Mouse (Mus musculus): ENCODE measurements around the gene Gde1. TPM values are rescaled to one million over a fixed set of nuclear protein-coding genes. Genes with fewer than 3 reads are reported as not detected.
A peak's percentile ranks its signal among the peaks of the same experiment; 100 is the strongest.

Gde1 gene
- polyA plus RNA-seq, 1 experiment from 2014 or later = 87.9 TPM

DNA sequence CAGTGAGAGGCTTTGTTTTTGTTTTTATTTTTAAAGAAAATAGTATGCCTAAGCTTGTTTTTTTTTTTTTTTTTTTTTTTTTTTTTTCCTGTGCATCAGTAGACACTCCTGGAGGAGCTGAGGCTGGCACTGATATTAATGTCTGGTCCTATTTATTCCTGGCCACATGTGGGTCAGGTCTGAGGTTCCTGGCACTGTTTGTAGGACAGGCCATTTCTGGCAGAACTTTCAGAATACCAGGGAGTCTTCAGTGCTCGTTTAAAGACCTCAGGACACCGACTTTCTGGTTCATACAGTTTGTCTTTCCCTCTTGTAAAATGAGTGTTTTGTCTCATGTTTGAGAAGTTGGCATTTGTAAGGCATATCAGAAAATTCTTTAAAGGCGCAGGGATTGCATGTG lies 26.2 kb upstream of the Gde1 start:
- H3K27ac ChIP-seq (replicated peaks) = no peak overlapping the region
- H3K27me3 ChIP-seq = no peaks in the 10 kb centered on the region
- WGBS = 86% methylated on average over 3 of the region's 3 CpGs
- peaks cover 59% of the 10 kb centered on the region for H3K36me3 ChIP-seq
- no peaks in the 10 kb centered on the region for H3K9me3 ChIP-seq (replicated peaks)
- no peak for ATAC-seq (ENCODE audit: insufficient number of reproducible peaks, low FRiP score, low TSS enrichment, low read depth)
- no peak overlapping the region for H3K9ac ChIP-seq
- H3K4me2 ChIP-seq (replicated peaks) = no peak overlapping the region
- H3K4me1 ChIP-seq = no peaks in the 10 kb centered on the region
- no peak overlapping the region for H3K4me3 ChIP-seq (replicated peaks)

DNA sequence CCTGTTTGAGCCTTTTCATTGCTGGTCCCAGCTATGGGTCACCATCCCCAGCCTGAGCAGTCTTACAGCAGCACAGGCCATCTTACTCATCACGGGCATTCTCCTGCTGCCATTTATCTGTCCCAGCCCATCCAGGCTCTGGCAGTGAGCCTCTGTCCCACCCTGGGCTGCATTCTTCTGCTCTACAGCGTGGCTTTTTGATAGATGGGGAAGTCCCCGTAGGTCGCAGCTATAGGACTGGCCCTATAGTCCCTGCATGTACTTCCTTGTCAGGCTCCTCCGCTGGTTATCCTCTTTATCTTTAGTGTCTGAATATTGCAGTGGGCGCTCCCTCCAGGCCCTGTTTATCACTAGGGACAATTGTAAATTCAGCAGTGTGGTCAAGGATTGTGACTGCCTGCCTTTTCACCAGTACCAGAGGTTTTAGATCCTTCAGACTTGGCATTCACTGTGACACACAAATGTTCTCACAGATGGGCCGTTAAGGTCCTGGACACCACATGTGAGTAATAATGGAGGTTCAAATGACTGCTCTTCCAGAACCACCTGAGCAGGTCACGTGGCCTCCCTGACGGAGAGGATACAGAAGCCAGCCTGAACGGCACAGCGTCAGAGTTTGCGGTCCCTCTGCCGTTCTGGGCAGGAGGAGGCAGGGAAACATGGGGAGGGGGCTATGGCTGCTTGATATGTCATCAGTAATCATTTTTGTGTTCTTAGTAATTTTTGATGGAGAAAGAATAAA lies 23.4 kb upstream of the Gde1 start:
- H3K4me2 ChIP-seq (replicated peaks) = no peak overlapping the region
- no peak overlapping the region for H3K9ac ChIP-seq
- no peaks in the 10 kb centered on the region for H3K9me3 ChIP-seq (replicated peaks)
- WGBS = 90% methylated on average over 13 of the region's 13 CpGs
- H3K36me3 ChIP-seq = peaks cover 80% of the 10 kb centered on the region
- H3K4me3 ChIP-seq (replicated peaks) = no peak overlapping the region
- no peak for ATAC-seq (ENCODE audit: insufficient number of reproducible peaks, low FRiP score, low TSS enrichment, low read depth)
- H3K4me1 ChIP-seq = no peaks in the 10 kb centered on the region
- H3K27ac ChIP-seq (replicated peaks) = no peak overlapping the region
- no peaks in the 10 kb centered on the region for H3K27me3 ChIP-seq

DNA sequence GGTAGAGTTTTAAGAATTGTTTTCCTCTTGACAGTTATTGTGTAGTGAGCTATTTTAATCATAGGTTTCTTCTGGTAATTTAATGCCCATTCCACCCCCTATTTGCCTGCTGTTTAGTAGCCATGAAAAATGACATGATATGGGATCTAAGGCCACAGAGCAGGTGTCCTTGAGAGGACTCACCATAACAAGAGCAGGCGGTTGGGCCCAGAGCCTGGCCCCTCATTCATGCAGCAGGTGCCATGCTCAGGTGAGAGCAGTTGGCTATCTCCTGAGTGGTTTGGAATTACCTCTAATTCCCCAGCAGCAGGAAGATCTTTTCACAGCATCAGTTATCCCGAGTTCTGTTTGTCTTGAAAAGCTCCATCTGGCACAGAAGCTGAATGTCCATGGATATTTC lies 19.9 kb upstream of the Gde1 start:
- WGBS = 74% methylated on average over 2 of the region's 2 CpGs
- Histone ChIP-seq H3K4me2 (replicated peaks) (no peak overlapping the region), H3K4me3 (replicated peaks) (no peak overlapping the region), H3K27ac (replicated peaks) (no peak overlapping the region), H3K9me3 (replicated peaks) (no peaks in the 10 kb centered on the region), H3K36me3 (peaks cover 74% of the 10 kb centered on the region), H3K27me3 (no peaks in the 10 kb centered on the region), H3K9ac (no peak overlapping the region), H3K4me1 (no peaks in the 10 kb centered on the region)
- peak; percentile 64; the same call in 1 of the 2 replicates for ATAC-seq (ENCODE audit: insufficient number of reproducible peaks, low FRiP score, low TSS enrichment, low read depth)

DNA sequence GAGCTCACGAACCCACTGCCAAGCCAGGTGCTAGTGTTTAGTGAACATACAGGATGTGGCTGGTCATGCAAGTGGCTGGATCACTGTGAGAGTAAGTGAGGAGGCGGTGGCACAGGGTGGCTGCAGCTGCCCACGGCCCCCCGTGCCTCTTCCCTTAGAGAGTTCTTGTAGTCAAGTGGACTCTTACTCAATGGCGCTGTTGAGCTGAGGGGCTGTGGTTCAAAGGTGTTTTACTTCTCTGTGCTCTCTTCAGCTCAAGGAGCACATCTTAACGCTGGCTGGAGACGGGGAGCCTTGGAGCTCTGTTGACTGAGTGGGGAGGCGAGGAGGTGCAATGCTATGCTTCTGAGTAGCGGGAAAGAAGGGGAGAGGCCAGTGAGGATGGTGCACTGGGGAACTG lies 18.3 kb upstream of the Gde1 start:
- H3K36me3 ChIP-seq = peaks cover 62% of the 10 kb centered on the region
- 89% methylated on average over 9 of the region's 9 CpGs for WGBS
- H3K4me2 ChIP-seq (replicated peaks) = no peak overlapping the region
- no peaks in the 10 kb centered on the region for H3K27me3 ChIP-seq
- no peaks in the 10 kb centered on the region for H3K4me1 ChIP-seq
- no peaks in the 10 kb centered on the region for H3K9me3 ChIP-seq (replicated peaks)
- no peak overlapping the region for H3K27ac ChIP-seq (replicated peaks)
- H3K4me3 ChIP-seq (replicated peaks) = no peak overlapping the region
- H3K9ac ChIP-seq = no peak overlapping the region
- no peak for ATAC-seq (ENCODE audit: insufficient number of reproducible peaks, low FRiP score, low TSS enrichment, low read depth)

DNA sequence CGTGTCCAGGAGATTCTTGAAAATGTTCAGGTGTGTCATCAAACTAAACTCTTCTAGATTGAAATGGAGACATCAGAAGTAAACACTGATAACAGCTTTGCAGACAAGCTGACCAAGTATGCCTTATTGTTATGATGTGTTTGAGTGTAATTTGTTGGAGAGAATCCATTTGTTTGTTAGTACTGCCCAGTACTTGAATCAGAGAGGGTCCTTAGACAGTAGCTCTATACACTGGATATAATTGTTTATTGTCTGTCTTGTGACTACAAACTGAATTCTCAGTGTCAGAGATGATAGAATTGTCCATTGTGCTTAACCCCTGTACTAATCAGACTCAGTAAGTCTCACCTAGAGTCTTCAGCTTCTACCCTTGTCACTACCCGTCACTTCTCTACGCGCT lies 12.5 kb upstream of the Gde1 start:
- no peak overlapping the region for H3K27ac ChIP-seq (replicated peaks)
- peaks cover 7% of the 10 kb centered on the region; the same call in 1 of the 2 replicates for H3K4me1 ChIP-seq
- H3K9ac ChIP-seq = no peak overlapping the region
- no peaks in the 10 kb centered on the region for H3K27me3 ChIP-seq
- WGBS = 95% methylated on average over 4 of the region's 4 CpGs
- H3K36me3 ChIP-seq = peaks cover 30% of the 10 kb centered on the region
- no peak overlapping the region for H3K4me3 ChIP-seq (replicated peaks)
- no peak overlapping the region for H3K4me2 ChIP-seq (replicated peaks)
- H3K9me3 ChIP-seq (replicated peaks) = no peaks in the 10 kb centered on the region
- no peak for ATAC-seq (ENCODE audit: insufficient number of reproducible peaks, low FRiP score, low TSS enrichment, low read depth)

DNA sequence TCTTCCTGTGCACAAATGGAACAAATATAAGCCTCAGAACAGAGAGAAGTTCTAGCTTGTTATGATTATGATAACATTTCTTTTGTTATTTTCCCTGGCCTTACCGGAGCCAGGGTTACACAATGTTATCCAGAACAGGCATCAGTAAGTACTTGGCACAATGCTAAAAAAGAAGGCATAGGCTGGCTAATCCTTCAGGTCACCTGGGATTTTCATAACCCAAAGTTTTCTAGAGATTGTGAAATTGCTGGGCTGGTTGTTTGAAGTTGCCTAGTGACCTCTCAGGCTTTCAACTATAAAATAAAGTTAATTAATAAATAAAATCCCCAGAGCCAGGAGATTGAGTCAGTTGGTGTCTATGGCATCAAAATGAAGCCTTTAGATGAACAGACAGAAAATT lies 9.3 kb upstream of the Gde1 start:
- 95% methylated on average over 1 of the region's 1 CpGs for WGBS
- Histone ChIP-seq H3K4me2 (replicated peaks) (no peak overlapping the region), H3K9me3 (replicated peaks) (no peaks in the 10 kb centered on the region), H3K4me1 (peaks cover 12% of the 10 kb centered on the region; the same call in 1 of the 2 replicates), H3K27ac (replicated peaks) (no peak overlapping the region), H3K4me3 (replicated peaks) (no peak overlapping the region), H3K27me3 (no peaks in the 10 kb centered on the region), H3K9ac (no peak overlapping the region), H3K36me3 (peaks cover 13% of the 10 kb centered on the region)
- ATAC-seq (ENCODE audit: insufficient number of reproducible peaks, low FRiP score, low TSS enrichment, low read depth) = no peak

DNA sequence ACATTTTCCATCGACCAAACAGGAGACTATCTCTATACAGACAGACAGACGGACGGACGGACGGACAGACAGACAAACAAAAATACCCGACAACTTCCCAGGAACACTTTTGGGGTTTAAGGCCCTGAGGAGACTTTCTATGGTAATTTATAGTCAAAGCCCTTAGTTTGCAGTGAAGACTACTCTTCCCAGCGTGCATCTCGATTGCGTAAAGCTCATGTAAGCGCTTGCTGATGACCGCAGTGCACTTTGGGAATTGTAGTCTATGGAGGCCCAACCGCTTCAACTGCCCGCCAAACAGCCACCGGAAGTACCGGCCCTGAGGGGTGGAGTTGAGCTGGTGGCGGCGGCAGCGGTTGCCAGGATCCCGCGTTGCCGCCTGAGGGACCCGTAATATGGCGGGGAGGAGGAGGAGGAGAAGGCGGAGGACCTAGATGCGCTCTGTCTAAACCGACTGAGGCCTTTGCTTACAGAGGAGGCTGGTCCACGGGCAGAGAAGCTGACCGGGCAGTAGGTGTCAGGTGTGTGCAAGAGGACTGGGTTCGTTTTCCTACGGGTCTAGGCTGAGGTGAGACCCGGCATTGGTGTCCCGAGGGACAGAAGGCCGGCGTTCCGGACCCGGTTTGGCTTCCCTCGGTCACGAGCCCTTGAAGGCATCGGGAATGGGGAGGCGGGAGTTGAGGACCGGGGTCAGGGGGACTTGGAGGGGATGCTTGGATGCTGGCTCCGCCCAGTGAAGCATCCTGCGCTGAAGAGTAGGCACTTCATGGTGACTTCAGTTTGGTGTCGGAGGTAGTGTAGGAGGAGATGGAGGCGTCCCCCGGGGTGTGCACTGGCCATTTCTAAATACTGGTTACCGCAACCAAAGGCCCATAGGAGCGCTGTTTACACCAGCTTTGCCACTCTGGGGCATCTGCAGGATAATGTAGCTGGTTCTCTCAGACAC lies 6.9 kb upstream of the Gde1 start, which contains the start of gene Ccp110:
Gene Ccp110, plus strand, starts transcription at position 325 of the 946 bp plus-strand sequence.
- H3K9me3 ChIP-seq (replicated peaks) = no peaks in the 10 kb centered on the region
- ATAC-seq (ENCODE audit: insufficient number of reproducible peaks, low FRiP score, low TSS enrichment, low read depth) = peak; percentile 96
- H3K9ac ChIP-seq = peak within 1 kb of the TSS; percentile 64
- WGBS = under 1% methylated on average over 48 of the region's 48 CpGs
- H3K4me2 ChIP-seq (replicated peaks) = peak within 1 kb of the TSS; percentile 80
- H3K36me3 ChIP-seq = peaks cover 3% of the 10 kb centered on the region; the same call in 1 of the 2 replicates
- H3K4me3 ChIP-seq (replicated peaks) = peak within 1 kb of the TSS; percentile 84
- peaks cover 12% of the 10 kb centered on the region; the same call in 1 of the 2 replicates for H3K4me1 ChIP-seq
- H3K27ac ChIP-seq (replicated peaks) = peak within 1 kb of the TSS; percentile 53; the same call in 1 of the 2 replicates
- H3K27me3 ChIP-seq = no peaks in the 10 kb centered on the region

DNA sequence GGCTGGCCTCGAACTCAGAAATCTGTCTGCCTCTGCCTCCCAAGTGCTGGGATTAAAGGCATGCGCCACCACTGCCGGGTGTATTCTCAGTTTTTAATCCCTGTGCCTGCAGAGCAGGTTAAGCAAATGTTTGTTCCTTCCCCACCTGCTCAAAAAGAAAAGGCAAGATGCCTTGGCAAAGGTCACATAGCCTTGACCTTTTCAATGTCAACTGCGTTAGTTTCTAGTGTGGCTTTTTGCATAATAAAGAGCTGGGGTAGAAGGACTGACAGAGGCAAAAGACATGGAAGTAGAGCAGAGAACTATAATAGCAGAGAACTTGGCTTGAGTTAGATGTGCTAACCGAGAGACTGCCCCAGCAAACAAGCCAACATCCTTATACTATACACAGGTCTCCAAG lies 5.2 kb upstream of the Gde1 start:
- Histone ChIP-seq H3K9ac (no peak overlapping the region), H3K4me1 (peaks cover 16% of the 10 kb centered on the region; the same call in 1 of the 2 replicates), H3K27ac (replicated peaks) (no peak overlapping the region), H3K36me3 (no peaks in the 10 kb centered on the region), H3K4me2 (replicated peaks) (no peak overlapping the region), H3K4me3 (replicated peaks) (no peak overlapping the region), H3K27me3 (no peaks in the 10 kb centered on the region), H3K9me3 (replicated peaks) (no peaks in the 10 kb centered on the region)
- WGBS = 65% methylated on average over 5 of the region's 5 CpGs
- ATAC-seq (ENCODE audit: insufficient number of reproducible peaks, low FRiP score, low TSS enrichment, low read depth) = no peak

DNA sequence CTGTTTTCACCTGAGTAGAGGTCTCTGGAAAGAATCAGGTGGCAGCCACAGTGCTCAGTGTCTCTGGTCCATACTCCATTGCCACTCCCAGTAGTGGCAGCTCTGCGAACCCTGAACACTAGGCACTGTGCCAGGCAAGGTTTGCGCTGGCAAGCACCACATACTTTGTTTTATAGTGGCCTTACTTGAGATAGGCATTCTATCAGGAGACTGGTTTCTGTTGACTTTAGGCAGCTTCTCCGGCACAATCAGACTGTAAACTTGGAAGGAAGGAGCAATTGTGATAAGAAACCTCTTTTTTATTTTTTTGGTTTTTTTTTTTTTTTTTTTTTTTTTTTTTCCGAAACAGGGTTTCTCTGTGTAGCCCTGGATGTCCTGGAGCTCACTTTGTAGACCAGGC lies 2.4 kb upstream of the Gde1 start:
- Histone ChIP-seq H3K9me3 (replicated peaks) (no peaks in the 10 kb centered on the region), H3K4me3 (replicated peaks) (no peak overlapping the region), H3K27me3 (no peaks in the 10 kb centered on the region), H3K9ac (no peak overlapping the region), H3K27ac (replicated peaks) (no peak overlapping the region), H3K4me1 (peaks cover 34% of the 10 kb centered on the region), H3K36me3 (no peaks in the 10 kb centered on the region), H3K4me2 (replicated peaks) (no peak overlapping the region)
- WGBS = 76% methylated on average over 4 of the region's 4 CpGs
- no peak for ATAC-seq (ENCODE audit: insufficient number of reproducible peaks, low FRiP score, low TSS enrichment, low read depth)

DNA sequence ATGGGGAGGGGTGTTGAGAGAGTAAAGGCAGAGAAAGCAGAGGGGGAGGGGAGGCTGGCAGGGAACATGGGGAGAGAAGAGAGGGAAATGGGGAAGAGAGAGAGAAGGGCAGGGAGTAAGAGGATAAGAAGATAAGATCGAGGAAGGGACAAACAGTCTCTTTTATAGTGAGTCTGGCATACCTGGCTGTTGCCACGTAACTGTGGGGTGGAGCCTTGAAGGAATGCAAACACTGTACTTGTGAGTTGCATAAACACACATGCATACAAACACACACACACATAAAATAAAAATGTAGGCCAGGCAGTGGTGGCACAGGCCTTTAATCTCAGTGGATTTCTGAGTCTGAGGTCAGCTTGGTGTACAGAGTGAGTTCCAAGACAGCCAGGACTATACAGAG lies 1.6 kb upstream of the Gde1 start:
- no peaks in the 10 kb centered on the region for H3K27me3 ChIP-seq
- ATAC-seq (ENCODE audit: insufficient number of reproducible peaks, low FRiP score, low TSS enrichment, low read depth) = no peak
- H3K9me3 ChIP-seq (replicated peaks) = no peaks in the 10 kb centered on the region
- H3K4me3 ChIP-seq (replicated peaks) = no peak overlapping the region
- H3K4me1 ChIP-seq = peaks cover 31% of the 10 kb centered on the region
- H3K4me2 ChIP-seq (replicated peaks) = no peak overlapping the region
- H3K9ac ChIP-seq = no peak overlapping the region
- H3K27ac ChIP-seq (replicated peaks) = no peak overlapping the region
- H3K36me3 ChIP-seq = no peaks in the 10 kb centered on the region
- WGBS = 72% methylated on average over 2 of the region's 2 CpGs

- WGBS = 87% methylated on average over 5 of the region's 5 CpGs
- H3K4me3 ChIP-seq (replicated peaks) = no peak overlapping the region
- H3K4me2 ChIP-seq (replicated peaks) = no peak overlapping the region
- H3K9me3 ChIP-seq (replicated peaks) = no peaks in the 10 kb centered on the region
- ATAC-seq (ENCODE audit: insufficient number of reproducible peaks, low FRiP score, low TSS enrichment, low read depth) = no peak
- no peaks in the 10 kb centered on the region for H3K36me3 ChIP-seq
- no peaks in the 10 kb centered on the region for H3K27me3 ChIP-seq
- no peak overlapping the region for H3K9ac ChIP-seq
- H3K4me1 ChIP-seq = peaks cover 31% of the 10 kb centered on the region
- H3K27ac ChIP-seq (replicated peaks) = no peak overlapping the region
These were observed 910 bp upstream of the Gde1 start for GRCm38 (mm10) chr7:118706488-118706887.
